Mouse (Mus musculus): ENCODE measurements around the gene Wdr93. TPM values are rescaled to one million over a fixed set of nuclear protein-coding genes. Genes with fewer than 3 reads are reported as not detected.

Wdr93 gene
- polyA plus RNA-seq (2015; fragmentation: Nextera tagmentation; extraction: Ambion mirVana): 0.20 and 0.30 TPM in 2 replicates

DNA sequence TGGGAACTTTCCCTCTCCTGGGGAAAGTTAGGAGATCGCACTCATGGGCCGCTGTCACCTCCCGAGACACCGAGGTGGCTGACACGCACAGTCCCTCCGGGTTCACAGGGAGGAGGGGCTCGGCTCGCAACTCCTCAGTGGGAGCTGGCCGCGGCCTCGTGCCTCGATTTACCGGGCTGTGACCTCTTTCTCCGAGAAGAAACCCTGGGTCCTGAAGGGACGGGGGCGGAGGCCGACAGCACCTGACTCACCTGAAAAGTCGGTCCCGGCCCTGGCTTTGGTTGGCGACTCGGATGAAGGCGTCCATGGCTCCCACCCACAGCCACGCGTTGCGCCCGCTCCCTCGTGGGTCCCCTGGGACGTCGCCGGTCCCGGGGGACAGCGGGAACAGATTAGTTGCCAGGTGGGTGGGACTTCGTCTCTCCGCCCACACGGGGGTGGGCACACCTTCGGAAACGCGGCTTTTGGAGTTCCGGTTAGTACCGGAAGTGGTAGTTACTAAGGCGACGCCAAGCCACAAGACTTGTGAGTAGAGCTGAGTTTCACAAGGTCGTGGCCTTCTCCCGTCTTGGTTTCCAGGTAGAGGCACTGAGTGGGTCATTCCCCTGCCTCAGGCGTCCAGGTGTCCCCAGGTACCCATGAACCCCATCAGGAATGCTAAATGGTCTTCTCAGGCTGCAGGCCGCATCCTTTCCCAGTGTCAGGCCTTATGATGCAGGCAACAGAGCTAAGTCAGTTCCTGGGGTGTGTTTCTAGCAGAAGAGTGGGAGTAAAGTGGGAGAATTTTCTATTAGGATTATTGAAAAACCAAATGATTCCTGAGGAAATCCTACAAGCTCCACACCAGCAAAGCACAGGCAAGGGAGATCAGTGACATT is at the start of gene Wdr93, which contains the start of gene Pex11a:
Wdr93 (plus strand) TSS at position 505 of the 878 bp plus-strand sequence.
Pex11a (minus strand) TSS at position 473 of the 878 bp plus-strand sequence.
- 3% methylated on average over 46 of the region's 46 CpGs for WGBS
- H3K27me3 ChIP-seq (replicated peaks): no peaks in the 10 kb centered on the region
- peak; percentile 95 for ATAC-seq
- H3K27ac ChIP-seq: no peak within 1 kb of the TSS
- H3K4me3 ChIP-seq (replicated peaks): peak within 1 kb of the TSS; percentile 60
- 0 out of 2 replicates have a peak, but pooled peaks cover 2% of the 10 kb centered on the region for H3K4me1 ChIP-seq (replicated peaks)
- H3K4me2 ChIP-seq (replicated peaks): peak within 1 kb of the TSS; percentile 87
- peak within 1 kb of the TSS; percentile 55 for H3K9ac ChIP-seq
- H3K36me3 ChIP-seq: no peaks in the 10 kb centered on the region
- no peaks in the 10 kb centered on the region for H3K9me3 ChIP-seq

DNA sequence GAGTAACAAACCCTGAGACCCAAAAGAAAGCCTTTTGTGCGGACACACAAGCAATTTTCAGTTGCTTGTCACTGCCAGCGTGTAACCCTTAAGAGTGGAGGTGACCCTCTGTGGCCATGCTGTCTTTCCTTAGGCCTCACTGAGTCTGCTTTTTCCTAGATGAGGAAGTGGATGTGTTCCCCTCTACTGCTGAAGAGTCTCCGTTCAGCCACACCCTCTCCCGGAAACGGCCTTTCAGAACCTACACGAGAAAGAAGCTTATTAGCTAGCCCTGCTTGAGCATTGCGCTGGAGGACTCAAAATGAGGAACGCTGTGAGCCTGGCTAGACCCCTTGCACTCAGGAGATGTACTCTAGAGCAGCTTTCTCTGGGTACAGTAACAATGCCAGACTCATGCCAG is 46.5 kb upstream of the Wdr93 start:
- Histone ChIP-seq H3K27ac (no peak overlapping the region), H3K36me3 (peaks cover 48% of the 10 kb centered on the region), H3K27me3 (replicated peaks) (no peaks in the 10 kb centered on the region), H3K9ac (no peak overlapping the region), H3K4me1 (replicated peaks) (no peaks in the 10 kb centered on the region), H3K9me3 (no peaks in the 10 kb centered on the region), H3K4me3 (replicated peaks) (no peak overlapping the region), H3K4me2 (replicated peaks) (no peak overlapping the region)
- 81% methylated on average over 8 of the region's 8 CpGs for WGBS
- ATAC-seq: no peak

DNA sequence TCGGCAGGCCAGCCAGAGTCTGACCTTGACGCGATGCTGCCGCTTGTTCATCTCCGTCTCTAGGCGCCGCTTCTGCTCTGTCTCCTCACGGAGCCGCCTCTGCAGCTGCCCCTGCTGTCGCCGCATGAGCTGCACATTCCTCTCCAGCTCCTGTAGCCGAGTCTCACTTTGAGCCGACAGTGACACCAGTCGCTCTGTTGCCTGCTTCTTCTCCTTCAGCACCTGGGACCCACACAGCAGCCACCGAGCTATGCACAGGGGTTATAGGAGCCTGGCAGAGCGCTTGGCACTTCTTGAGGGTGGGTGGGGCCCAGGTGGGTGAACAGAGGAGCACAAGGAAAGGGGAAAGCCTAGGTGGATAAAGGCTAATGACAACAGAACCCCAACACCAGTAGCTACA is 40.2 kb upstream of the Wdr93 start:
- peaks cover 11% of the 10 kb centered on the region; the same call in 1 of the 2 replicates for H3K36me3 ChIP-seq

DNA sequence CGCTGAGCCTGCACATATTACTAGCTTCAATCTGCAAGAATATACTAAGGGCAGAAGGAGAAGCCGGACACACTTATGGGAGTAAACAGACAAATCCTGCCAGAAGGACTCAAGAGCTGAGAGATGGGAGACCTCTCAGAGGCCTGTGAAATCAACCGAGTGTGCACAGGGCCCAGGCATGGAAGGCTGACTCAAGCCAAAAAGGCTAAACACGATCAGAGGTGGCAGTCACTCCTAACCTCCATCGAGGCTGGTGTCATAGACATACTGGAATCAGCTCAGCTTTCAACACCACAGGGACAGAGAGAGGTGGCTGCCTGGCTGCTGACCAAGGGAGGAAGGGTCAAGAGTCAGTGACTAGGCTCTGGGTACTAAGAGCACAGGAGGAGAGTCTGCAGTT is 37.8 kb upstream of the Wdr93 start:
- peaks cover 4% of the 10 kb centered on the region; the same call in 1 of the 2 replicates for H3K4me1 ChIP-seq (replicated peaks)
- H3K27me3 ChIP-seq (replicated peaks): 0 out of 2 replicates have a peak, but pooled peaks cover 5% of the 10 kb centered on the region
- WGBS: 86% methylated on average over 5 of the region's 5 CpGs
- no peaks in the 10 kb centered on the region for H3K9me3 ChIP-seq
- no peak overlapping the region for H3K4me2 ChIP-seq (replicated peaks)
- ATAC-seq: no peak
- peaks cover 11% of the 10 kb centered on the region; the same call in 1 of the 2 replicates for H3K36me3 ChIP-seq
- no peak overlapping the region for H3K4me3 ChIP-seq (replicated peaks)
- no peak overlapping the region for H3K27ac ChIP-seq
- H3K9ac ChIP-seq: no peak overlapping the region

More for the DNA sequence above, 40.2 kb upstream of the Wdr93 start:
- Histone ChIP-seq H3K27ac (no peak overlapping the region), H3K27me3 (replicated peaks) (no peaks in the 10 kb centered on the region), H3K4me2 (replicated peaks) (no peak overlapping the region), H3K9me3 (no peaks in the 10 kb centered on the region), H3K4me3 (replicated peaks) (no peak overlapping the region), H3K4me1 (replicated peaks) (no peaks in the 10 kb centered on the region), H3K9ac (no peak overlapping the region)
- 87% methylated on average over 16 of the region's 16 CpGs for WGBS
- ATAC-seq: no peak

DNA sequence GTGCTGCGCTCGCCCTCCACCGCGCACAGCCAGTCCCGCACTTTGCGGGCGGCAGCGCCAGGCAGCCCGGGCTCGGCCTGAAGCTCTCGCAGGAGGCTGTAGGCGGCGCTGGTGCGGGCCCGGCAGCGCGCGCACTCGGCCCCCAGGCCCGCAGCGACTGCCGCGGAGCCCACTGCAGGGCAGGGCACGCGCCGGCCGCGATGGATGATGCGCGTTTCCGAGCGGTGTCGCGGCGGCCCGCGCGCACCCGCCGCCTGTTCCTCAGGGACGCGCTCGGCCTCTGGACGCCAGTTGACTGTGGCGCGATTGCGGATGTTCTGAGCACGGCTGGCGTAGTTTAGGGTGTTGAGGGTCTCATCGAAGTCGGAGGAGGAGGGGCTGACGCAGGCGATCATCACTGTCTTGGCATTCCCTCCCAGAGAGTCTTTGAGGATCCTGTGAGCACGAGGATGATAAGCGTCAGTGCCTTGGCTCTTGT is 32.8 kb upstream of the Wdr93 start:
- WGBS: 3% methylated on average over 55 of the region's 55 CpGs
- H3K9me3 ChIP-seq: no peaks in the 10 kb centered on the region
- no peak overlapping the region for H3K27ac ChIP-seq
- 0 out of 2 replicates have a peak, but pooled peaks cover 13% of the 10 kb centered on the region for H3K27me3 ChIP-seq (replicated peaks)
- H3K9ac ChIP-seq: peak overlapping the region; percentile 44
- 0 out of 2 replicates have a peak, but pooled peaks cover 5% of the 10 kb centered on the region for H3K36me3 ChIP-seq
- peaks cover 10% of the 10 kb centered on the region for H3K4me1 ChIP-seq (replicated peaks)
- peak overlapping the region; percentile 45 for H3K4me3 ChIP-seq (replicated peaks)
- H3K4me2 ChIP-seq (replicated peaks): peak overlapping the region; percentile 86
- ATAC-seq: peak; percentile 84

DNA sequence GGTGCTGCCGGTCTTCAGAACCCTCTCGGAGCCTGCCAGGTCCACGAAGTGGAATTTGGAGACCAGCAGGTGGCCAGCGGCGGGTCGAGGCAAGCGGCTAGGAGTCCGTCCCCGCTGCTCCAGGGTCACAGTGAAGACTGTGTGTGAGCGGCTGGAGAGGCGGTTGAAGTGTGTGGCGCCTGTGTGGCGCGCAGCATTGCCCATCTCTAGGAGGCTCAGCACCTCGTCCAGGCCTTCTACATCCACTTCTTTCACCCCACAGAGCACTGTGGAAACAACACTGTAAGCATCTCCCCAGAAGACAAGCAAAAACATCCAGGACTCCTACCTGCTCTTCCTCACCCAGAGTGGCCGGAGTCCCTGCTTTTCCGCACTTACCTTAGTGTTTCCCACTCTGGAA is 32.1 kb upstream of the Wdr93 start:
- WGBS: 51% methylated on average over 17 of the region's 17 CpGs

DNA sequence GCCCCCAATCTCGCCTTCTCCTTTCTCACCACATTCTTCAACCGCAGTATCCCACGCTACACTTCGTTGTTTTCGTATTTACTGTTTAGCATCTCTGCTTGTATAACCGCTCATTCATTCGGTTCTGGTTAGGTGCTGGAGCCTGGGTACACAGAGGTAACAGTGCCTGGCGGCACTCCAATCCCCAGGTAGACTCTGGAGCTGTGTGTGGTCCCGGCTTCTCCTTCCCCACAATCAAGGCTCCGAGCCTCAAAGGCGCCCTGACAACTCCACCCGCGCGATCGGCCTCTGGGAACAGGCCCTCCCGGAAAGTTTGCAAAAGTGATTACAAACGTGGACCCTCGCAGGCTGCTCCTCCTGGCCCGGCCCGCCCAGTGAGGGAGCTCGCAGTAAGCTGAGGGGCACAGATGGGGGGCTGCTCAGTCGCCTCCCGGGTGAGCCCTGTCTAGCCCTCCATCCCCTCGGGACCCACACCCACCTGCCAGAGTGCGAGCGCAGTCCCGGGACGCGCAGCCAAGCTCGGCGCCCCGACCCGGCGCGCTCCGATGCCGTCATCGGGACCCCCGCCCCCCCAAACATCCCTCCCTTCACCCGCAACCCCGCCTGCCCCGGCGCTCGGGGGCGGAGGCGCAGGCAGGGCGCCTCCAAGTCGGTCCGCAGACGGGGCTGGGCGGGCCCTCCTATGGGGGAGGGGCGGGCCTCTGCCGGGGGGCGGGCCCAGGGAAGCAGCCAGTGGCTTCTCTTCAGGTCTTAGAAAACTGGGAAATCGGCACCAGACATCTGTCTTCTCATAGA is 27.6 kb upstream of the Wdr93 start, which contains the start of gene Kif7:
Kif7 (minus strand) TSS at position 534 of the 795 bp plus-strand sequence.
- under 1% methylated on average over 55 of the region's 55 CpGs for WGBS
- Histone ChIP-seq H3K9ac (peak within 1 kb of the TSS; percentile 71), H3K27me3 (replicated peaks) (0 out of 2 replicates have a peak, but pooled peaks cover 7% of the 10 kb centered on the region), H3K4me2 (replicated peaks) (peak within 1 kb of the TSS; percentile 89), H3K4me1 (replicated peaks) (peaks cover 6% of the 10 kb centered on the region), H3K36me3 (no peaks in the 10 kb centered on the region), H3K4me3 (replicated peaks) (peak within 1 kb of the TSS; percentile 65), H3K9me3 (no peaks in the 10 kb centered on the region), H3K27ac (peak within 1 kb of the TSS; percentile 44; the same call in 1 of the 2 replicates)
- peak; percentile 97 for ATAC-seq

More for the DNA sequence above, 32.1 kb upstream of the Wdr93 start:
- H3K4me1 ChIP-seq (replicated peaks): peaks cover 11% of the 10 kb centered on the region
- ATAC-seq: no peak
- no peak overlapping the region for H3K9ac ChIP-seq
- 0 out of 2 replicates have a peak, but pooled peaks cover 5% of the 10 kb centered on the region for H3K36me3 ChIP-seq
- 0 out of 2 replicates have a peak, but pooled peaks cover 13% of the 10 kb centered on the region for H3K27me3 ChIP-seq (replicated peaks)
- no peaks in the 10 kb centered on the region for H3K9me3 ChIP-seq
- H3K4me2 ChIP-seq (replicated peaks): peak overlapping the region; percentile 86; the same call in 1 of the 2 replicates
- H3K4me3 ChIP-seq (replicated peaks): no peak overlapping the region
- H3K27ac ChIP-seq: no peak overlapping the region

DNA sequence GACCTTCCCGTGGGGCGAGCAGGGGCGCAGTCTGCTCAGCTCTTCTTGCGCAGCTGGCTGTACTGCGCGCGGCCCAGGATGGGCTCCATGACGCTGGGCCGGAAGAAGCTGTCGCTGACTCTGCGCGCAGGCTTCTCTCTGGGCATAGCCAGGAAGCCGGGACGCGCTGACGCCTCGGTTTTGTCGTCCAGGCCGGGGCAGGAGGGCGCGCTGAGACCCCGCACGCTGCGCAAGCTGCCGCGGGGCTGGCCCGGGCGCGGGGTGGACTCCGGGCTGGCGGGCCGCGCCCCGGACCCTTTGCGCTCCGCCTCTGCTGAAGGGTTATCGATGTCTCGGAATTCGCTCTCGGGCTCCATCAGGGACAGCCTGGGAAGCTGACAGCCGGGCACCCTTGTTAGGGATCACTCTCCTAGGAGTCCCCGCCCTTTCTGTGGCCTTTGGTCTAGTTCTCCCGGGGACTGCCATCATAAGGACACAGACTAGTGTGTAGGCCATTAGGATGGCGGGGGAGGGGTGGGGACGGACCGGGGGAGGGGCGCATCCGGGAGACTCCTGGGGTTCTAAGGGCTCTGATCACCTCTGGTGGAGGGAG is 21.5 kb upstream of the Wdr93 start:
- 0 out of 2 replicates have a peak overlapping the region, but pooled peaks have one; percentile 56 for H3K27ac ChIP-seq
- peak overlapping the region; percentile 97 for H3K4me2 ChIP-seq (replicated peaks)
- H3K9ac ChIP-seq: peak overlapping the region; percentile 73
- no peaks in the 10 kb centered on the region; the same call in none of the 2 replicates for H3K4me1 ChIP-seq (replicated peaks)
- peak overlapping the region; percentile 64 for H3K4me3 ChIP-seq (replicated peaks)
- under 1% methylated on average over 48 of the region's 48 CpGs for WGBS
- ATAC-seq: peak; percentile 82
- no peaks in the 10 kb centered on the region for H3K9me3 ChIP-seq
- peaks cover 4% of the 10 kb centered on the region for H3K27me3 ChIP-seq (replicated peaks)
- H3K36me3 ChIP-seq: no peaks in the 10 kb centered on the region

DNA sequence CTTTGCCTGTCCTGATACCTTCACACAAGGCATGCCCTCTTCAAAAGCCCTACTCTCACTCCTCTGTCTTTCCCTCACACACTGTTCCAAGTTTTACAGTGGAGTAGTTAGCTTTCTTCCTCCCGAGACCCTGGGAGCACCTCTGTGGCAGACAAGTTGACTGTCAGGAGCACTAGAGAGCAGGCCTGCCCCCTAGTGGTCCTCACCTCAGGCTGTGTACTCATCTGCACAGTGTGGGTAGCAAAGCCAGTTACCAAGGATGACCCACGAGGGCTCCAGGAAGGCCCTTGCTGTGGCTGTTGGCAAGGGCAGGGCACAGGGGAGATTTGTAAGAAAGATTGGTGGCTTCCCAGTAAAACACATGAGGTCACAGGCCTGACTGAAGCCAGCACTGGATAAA is 15.9 kb upstream of the Wdr93 start:
- H3K9me3 ChIP-seq: no peaks in the 10 kb centered on the region
- no peak for ATAC-seq
- WGBS: 7% methylated on average over 2 of the region's 2 CpGs

DNA sequence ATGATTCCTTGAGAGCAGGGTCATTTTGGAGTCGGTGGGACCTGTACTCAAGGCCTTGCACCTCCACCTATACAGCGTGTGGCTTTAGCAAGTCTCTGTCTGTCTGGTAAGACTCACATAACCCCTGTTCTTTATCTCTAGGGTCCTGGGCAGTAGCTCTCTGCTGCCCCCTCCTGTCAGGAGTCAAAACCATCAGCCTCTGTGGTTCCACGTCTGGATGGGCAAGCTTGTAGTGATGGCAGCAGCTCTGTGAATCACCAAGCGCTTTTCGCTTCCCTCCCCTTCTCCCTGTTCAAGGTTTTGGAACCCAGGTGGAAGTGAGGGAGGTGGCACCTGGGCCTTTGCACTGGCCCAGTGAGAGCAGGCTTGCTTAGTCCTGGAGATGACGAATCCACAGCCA is 14.7 kb upstream of the Wdr93 start:
- WGBS: 33% methylated on average over 6 of the region's 6 CpGs
- ATAC-seq: peak; percentile 48

More for the DNA sequence above, 15.9 kb upstream of the Wdr93 start:
- Histone ChIP-seq H3K36me3 (no peaks in the 10 kb centered on the region), H3K27ac (no peak overlapping the region), H3K4me3 (replicated peaks) (no peak overlapping the region), H3K4me2 (replicated peaks) (no peak overlapping the region), H3K27me3 (replicated peaks) (peaks cover 4% of the 10 kb centered on the region; the same call in 1 of the 2 replicates), H3K4me1 (replicated peaks) (no peaks in the 10 kb centered on the region), H3K9ac (no peak overlapping the region)

DNA sequence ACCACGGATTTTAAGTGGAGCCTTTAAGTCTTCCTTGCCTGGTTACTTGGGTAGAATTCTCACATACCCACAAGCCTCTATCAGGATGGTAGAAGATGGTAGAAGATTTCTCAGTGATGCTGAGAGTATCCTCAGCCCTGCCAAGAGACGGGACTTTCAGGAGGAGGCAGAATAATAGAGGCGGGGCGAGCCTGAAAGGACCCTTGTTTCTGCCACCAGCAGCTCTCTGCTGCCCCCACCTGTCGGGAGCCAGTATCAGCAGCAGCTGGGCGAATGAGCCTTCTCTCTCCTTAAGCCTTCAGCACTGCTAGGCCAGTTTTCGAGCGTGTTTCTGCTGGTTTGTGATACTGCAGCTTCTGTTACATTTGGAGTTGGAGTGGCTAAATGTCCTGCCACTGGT is 13.8 kb upstream of the Wdr93 start:
- Histone ChIP-seq H3K4me1 (replicated peaks) (0 out of 2 replicates have a peak, but pooled peaks cover 4% of the 10 kb centered on the region), H3K27ac (no peak overlapping the region), H3K36me3 (no peaks in the 10 kb centered on the region), H3K27me3 (replicated peaks) (no peaks in the 10 kb centered on the region), H3K4me2 (replicated peaks) (no peak overlapping the region), H3K9ac (no peak overlapping the region), H3K4me3 (replicated peaks) (no peak overlapping the region), H3K9me3 (no peaks in the 10 kb centered on the region)
- WGBS: 3% methylated on average over 8 of the region's 8 CpGs
- 0 out of 2 replicates have a peak, but pooled peaks have one; percentile 17 for ATAC-seq

More for the DNA sequence above, 14.7 kb upstream of the Wdr93 start:
- H3K4me1 ChIP-seq (replicated peaks): no peaks in the 10 kb centered on the region
- H3K9me3 ChIP-seq: no peaks in the 10 kb centered on the region
- no peaks in the 10 kb centered on the region for H3K36me3 ChIP-seq
- H3K27me3 ChIP-seq (replicated peaks): no peaks in the 10 kb centered on the region; the same call in 1 of the 2 replicates
- no peak overlapping the region for H3K27ac ChIP-seq
- no peak overlapping the region for H3K9ac ChIP-seq
- H3K4me2 ChIP-seq (replicated peaks): no peak overlapping the region
- H3K4me3 ChIP-seq (replicated peaks): no peak overlapping the region

All from intestine, embryonic 15.5 days (tissue).